Mouse (Mus musculus): ENCODE measurements around the gene Tpte.

- TF ChIP-seq CTCF (IDR thresholded peaks at IDR 0.05; ENCODE audit: low read depth, low read length), result no peak
- TF ChIP-seq POLR2A (IDR thresholded peaks at IDR 0.05; ENCODE audit: borderline replicate concordance, low read depth, low read length), result no peak
Observed at GRCm38 (mm10) chr8:22382824-22383595, 99.8 kb downstream of the Tpte start.

Data from bone marrow macrophage, adult 2 months (primary cell).